Mouse (Mus musculus) cortical plate, adult 2 months (tissue): Measurements from ENCODE around the gene Irak3.

ENCODE experiments used
- CTCF ChIP-seq: fragments of 200-500 bp; IDR thresholded peaks from 2 replicates; pipeline ENCODE4 v1.5.1; 2011; ENCODE audit warnings: mild to moderate bottlenecking, control low read depth, low read length; ENCODE audit not compliant: insufficient read depth; ENCODE audit errors: extremely low read depth
- POLR2A ChIP-seq: fragments of 200-500 bp; IDR thresholded peaks from 2 replicates; pipeline ENCODE4 v1.6.1; 2011; ENCODE audit warnings: mild to moderate bottlenecking, low read length, control low read depth; ENCODE audit not compliant: insufficient read depth; ENCODE audit errors: extremely low read depth

GRCm38 (mm10) chr10:120201961-120202402 lies at the start of gene Irak3:
- TF ChIP-seq CTCF = peak; percentile 90
- TF ChIP-seq POLR2A = no peak
